Mouse (Mus musculus): ENCODE data around the gene Cenpk.
"Not testable (repeated sequence)": the region's sequence is repeated elsewhere in the genome, so short reads cannot be mapped to it uniquely, and the experiment has no call there.

The Cenpk gene

GRCm38 (mm10) chr13:104228384-104229066 is at the start of gene Cenpk, which contains the start of gene Ppwd1:
Cenpk (plus strand) TSS chr13:104228611.
Ppwd1 (minus strand) TSS chr13:104228843.
- peak; percentile 96 for DNase-seq (ENCODE audit: low spot score)

- DNase-seq (ENCODE audit: low spot score): peak; percentile 98
Observed at GRCm38 (mm10) chr13:104178650-104179121, 49.7 kb upstream of the Cenpk start, which contains the start of gene Trim23. Trim23 (plus strand) TSS chr13:104178797.

- no peak for DNase-seq (ENCODE audit: low spot score)
Observed at GRCm38 (mm10) chr13:104179176-104179888, 49.1 kb upstream of the Cenpk start.

GRCm38 (mm10) chr13:104187357-104187756 is 41.1 kb upstream of the Cenpk start:
- no peak for DNase-seq (ENCODE audit: low spot score)

GRCm38 (mm10) chr13:104195891-104196290 is 32.5 kb upstream of the Cenpk start:
- DNase-seq (ENCODE audit: low spot score): not testable (repeated sequence)

GRCm38 (mm10) chr13:104204313-104204712 is 24.1 kb upstream of the Cenpk start:
- no peak for DNase-seq (ENCODE audit: low spot score)

GRCm38 (mm10) chr13:104227478-104227877 is 933 bp upstream of the Cenpk start:
- no peak for DNase-seq (ENCODE audit: low spot score)

GRCm38 (mm10) chr13:104229181-104229580 is 770 bp downstream of the Cenpk start:
- no peak for DNase-seq (ENCODE audit: low spot score)

- DNase-seq (ENCODE audit: low spot score): no peak
Observed at GRCm38 (mm10) chr13:104258997-104259396, 30.6 kb downstream of the Cenpk start.

GRCm38 (mm10) chr13:104285031-104285431 is 56.6 kb downstream of the Cenpk start:
- DNase-seq (ENCODE audit: low spot score): no peak

- peak; percentile 45 for DNase-seq (ENCODE audit: low spot score)
Observed at GRCm38 (mm10) chr13:104285737-104286311, 57.4 kb downstream of the Cenpk start.

- no peak for DNase-seq (ENCODE audit: low spot score)
Observed at GRCm38 (mm10) chr13:104286336-104286735, 57.9 kb downstream of the Cenpk start.

- peak; percentile 90 for DNase-seq (ENCODE audit: low spot score)
Observed at GRCm38 (mm10) chr13:104286897-104287309, 58.5 kb downstream of the Cenpk start.

- DNase-seq (ENCODE audit: low spot score): peak; percentile 47
Observed at GRCm38 (mm10) chr13:104287366-104288225, 59.2 kb downstream of the Cenpk start, which contains the start of gene Adamts6. Adamts6 (plus strand) TSS chr13:104287835.

- DNase-seq (ENCODE audit: low spot score): peak; percentile 79
Observed at GRCm38 (mm10) chr13:104288226-104288859, 59.9 kb downstream of the Cenpk start.

- no peak for DNase-seq (ENCODE audit: low spot score)
Observed at GRCm38 (mm10) chr13:104289176-104289575, 60.8 kb downstream of the Cenpk start.

- no peak for DNase-seq (ENCODE audit: low spot score)
Observed at GRCm38 (mm10) chr13:104295472-104295871, 67.1 kb downstream of the Cenpk start.
